Mouse (Mus musculus) right cerebral cortex, postnatal 36 days (tissue): Measurements from ENCODE around the gene Clmp.

Source experiments
- DNase-seq, 2 experiments: peaks; one replicate each; pipeline ENCODE4 v3.0.0; 2022; ENCODE audit warnings: low spot score in 2 of 2, mixed read lengths in 1 of 2

Clmp gene

DNA sequence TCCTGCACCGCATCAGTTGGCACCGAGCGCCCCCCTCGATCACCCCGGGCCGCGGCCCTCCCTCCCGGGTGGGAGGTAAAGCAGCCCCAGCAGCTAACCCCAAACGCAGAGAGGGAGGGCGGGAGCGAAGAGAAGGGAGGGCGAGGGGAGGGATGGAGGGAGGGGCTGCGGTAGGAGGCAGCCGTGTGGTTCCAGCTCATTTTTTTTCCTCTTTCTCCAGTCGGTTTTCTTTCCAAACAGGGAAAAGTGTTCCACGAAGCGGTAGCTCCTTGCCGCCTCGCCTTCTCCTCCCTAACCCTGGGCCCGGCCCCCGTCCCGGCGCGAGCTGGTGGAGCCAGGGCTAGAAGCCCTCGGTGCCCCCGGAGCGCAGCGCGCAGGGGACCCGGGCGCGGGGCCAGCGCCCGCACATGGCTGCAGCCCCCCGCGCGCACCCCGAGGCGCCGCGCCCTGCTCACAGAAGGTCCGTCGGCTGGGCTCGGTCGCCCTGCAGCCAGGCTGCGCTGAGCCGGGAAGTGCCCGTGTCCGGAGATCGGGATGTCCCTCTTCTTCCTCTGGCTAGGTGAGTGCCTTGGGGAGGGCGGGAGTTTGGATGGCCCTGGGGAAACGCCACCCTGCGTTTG is at the start of gene Clmp:
Clmp (plus strand) TSS at position 162 of the 620 bp plus-strand sequence.
- no peak for DNase-seq

DNA sequence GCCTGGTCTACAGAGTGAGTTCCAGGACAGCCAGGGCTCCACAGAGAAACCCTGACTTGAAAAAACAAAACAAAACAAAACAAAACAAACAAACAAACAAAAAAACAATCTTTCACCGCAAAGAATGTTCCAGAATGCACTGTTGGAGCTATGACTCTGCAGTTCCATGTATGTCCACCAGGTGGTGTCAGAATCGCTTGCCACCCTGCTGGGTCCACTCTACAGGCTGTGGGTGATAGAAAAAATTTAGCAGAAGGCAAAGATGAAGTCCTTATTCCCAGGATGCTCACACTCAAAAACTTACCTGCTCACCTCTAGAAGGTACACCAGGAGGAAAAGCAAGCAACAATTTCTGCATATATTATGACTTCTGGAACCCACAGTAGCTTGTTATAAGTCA is 49.7 kb upstream of the Clmp start:
- DNase-seq: no peak

DNA sequence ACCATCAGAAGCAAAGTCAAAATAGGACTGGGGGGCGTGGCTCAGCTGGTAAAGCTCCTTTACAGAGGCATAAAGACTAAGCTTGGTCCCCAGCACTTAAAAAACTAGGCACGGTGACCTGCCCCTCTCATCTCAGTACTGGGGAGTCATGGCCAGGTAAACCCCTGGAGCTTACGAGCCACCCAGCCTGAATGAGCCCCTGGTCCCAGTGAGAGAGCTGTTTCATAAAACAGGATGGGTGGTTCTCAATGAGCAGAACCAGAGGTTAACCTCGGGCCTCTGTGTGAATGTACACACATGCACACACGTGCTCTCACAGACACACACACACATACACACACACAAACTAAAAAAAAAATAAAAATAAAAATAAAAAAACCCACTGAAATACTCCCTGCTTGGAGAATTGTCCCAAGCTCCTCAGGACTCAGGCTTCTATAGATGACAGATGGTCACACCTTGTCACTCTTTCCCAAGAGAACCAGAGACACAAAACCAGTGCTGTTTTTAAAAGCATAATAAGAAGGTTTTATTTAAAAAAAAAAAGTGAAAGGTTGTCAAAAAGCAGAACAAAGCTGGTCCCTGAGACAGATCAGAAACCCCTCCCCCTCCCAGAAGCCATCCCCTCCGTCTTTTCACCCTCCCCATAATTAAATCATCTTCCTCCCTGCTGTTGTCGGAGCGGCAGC is 47.9 kb upstream of the Clmp start:
- DNase-seq: no peak

DNA sequence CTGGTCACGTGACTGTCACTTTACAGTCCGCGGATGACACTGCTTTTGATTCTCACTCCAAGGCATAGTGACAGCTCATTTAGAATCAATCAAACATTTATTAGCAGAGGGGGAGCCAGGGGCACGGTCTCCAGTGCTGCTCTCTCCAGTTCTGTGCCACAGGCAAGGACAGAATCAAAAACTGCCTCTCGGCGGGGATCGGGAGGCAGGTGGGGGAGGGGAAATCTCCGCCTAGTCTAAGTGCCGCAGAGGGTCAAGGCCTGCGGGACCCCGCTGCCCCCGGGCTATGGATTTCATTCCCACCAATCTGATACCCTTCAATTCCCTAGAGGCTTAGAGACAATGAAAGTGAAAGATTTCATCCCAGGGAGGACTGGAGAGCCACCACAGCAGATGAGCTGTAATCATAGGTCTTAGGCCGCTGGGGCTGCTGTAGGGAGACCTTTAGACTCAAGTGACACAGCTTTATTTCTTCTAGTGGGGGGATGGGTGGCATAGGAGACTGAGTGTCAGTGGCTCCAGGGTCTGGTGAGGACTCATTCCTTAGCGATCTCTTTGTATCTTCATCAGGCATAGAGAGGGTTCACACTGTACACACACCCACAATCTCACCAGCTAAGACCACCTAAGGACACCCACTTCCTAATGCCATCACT is 47.2 kb upstream of the Clmp start:
- DNase-seq: no peak

DNA sequence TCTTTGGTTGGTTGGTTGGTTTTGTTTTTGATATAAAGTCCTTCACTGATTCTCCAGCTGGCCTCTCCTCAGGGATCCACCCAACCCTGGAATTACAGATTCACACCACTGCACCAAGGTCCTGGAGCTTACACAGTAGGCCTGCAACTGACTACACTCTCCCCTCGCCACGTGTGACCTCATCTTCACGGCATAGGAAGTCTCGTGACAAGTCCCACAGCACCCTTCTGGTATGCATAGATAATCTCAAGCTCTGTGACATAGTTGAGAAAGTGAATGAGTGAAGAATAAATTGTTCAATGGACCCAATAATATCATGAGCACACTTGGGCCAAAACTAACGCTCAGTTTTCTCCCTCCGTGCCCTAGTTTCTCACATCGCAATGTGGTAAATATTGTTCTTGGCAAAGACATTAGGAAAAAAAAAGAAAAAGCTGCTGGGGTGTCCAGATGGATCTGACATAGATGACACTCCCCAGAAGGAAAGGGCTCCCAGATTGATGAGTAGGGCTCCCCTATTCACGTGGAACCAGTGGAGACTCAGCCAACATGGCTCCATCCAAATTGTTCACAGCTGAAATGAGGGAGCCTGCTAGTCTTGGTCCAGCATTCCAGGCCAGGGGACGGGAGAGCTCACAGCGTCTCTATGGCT is 46.1 kb upstream of the Clmp start:
- DNase-seq: no peak

DNA sequence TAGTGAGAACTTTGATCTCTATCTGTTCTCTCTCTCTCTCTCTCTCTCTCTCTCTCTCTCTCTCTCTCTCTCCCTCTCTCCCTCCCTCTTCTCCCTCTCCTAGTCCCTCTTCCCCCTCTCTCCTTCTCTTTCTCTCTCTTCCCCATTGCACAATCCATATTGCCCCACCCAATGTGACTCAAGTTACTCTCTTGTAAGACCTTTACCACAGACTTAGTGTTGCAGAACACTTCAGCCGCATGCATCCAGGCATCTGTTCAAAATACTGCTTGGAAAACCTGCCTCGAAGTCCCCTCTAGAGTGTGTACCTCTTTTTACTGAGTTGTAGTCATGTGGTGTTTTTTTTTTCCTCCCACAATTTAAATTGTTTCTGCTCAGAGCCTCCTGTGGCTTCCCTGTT is 44.4 kb upstream of the Clmp start:
- no peak for DNase-seq

DNA sequence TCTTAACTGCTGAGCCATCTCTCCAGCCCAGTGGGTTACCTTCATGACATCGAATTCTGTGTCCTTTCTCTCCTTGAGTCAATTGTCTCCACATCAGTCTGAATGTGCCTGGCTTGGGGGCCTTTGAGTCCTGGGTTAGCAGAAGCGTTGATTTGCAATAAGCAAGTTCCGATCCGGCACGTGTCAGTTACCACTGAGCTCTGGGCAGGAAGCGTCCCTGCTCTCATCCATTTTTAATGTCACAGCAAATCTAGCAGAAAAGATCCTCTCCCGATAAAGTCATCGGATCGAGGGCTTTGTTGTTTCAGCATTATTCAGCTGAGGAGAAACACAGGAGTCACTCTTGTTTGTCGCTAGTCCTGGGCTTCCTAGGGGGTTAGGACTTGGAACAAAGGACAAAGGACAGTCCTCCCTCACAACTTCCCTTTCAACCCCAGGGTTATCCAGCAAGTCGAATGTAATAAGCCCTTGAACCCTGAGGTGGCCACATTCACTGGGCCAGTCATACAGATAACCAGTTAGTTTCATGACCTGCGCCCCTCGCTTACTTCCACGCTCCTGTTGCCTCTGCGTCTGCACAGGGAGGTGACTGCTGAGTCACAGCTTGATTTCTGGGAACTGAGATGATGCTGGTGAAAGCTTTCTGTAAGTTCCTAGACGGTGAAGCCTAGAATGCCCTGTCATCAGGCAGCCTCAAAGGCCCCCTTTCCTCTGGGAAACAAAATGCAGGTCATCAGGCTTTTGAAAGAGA is 43.1 kb upstream of the Clmp start:
- DNase-seq: no peak

DNA sequence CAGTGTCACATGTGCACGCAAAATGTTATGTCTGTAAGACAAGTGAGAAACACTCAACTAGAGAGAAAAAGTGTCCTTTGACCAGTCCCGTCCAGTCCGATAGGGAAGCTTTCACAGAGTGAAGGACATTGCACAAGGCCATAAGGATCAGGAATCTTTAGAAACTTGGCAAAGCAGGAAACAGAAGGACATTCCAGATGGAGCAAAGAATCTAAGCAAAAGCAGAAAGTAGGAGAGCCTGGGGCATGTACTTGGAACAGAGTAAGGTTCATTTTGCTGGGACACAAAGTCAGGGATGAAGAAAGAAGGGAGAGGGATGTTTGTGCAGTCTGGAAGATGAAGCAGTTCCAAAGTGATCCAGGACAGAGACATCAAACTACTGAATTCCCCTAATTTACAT is 36.3 kb upstream of the Clmp start:
- DNase-seq: no peak

DNA sequence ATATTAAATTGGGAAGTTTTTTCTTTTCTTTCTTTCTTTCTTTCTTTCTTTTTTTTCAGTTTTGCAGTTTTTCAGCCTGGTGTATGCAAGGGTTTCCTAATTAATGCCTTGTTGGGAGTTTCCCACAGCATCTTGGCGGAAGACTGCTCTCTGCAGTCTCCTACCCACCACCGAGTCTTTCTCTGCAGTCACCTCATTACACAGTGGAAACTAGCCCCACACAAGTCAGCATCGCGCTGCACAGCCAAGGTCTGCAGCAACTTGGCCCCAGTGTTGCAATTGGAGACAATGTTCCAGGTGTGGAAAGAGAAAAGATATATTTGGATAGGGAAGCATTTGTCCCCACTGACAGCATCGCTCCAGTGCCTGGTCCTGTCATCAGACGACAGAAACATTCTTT is 35.8 kb upstream of the Clmp start:
- no peak for DNase-seq

DNA sequence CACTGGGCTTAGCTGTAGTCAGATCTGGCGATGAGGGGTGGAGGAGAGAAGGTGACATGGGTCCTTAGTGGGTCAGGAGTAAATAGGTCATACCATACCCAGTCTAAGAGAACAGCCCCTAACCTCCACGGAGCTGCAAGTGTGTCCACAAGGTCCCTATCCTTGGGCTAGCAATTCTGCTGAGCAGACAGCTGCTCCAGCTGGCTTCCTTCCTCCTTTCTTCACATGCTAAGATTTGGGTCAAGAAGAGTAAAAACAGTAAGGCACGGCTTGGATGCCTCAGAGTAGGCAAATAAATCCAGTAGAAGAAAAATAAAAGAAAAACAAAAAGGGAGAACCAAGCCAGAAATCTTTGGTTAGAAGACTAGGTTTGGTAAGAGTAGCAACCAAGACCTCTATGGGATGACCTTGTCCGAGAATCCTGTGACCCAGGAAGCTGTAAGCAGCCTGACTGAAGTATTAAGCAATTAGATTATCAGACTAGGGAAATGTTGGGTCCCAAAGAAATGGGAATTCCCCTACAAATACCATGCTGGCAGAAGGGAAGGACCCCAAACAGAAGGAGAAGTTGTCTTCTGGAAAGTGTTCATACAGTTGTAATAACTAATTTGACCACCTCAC is 34.4 kb upstream of the Clmp start:
- no peak for DNase-seq

DNA sequence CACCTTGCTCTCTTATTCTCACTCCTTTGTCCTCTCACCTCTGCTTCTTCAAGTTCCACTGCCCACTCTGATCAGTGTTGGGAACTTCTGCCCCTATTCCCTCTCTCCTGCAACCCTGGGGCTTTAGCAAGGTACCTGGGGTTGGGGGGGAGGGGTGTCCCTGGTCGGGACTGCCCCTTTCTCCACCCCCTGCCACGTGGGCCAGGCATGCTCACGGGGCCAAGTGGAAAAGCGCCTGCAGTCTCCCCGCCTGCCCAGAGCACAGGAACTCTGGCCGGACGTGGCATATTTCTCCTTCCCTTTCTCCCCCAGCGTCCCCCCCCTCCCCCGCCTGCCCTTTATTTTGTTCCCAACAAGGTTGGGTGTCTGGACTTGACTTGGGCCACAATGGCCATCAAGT is 33.0 kb upstream of the Clmp start:
- no peak for DNase-seq

DNA sequence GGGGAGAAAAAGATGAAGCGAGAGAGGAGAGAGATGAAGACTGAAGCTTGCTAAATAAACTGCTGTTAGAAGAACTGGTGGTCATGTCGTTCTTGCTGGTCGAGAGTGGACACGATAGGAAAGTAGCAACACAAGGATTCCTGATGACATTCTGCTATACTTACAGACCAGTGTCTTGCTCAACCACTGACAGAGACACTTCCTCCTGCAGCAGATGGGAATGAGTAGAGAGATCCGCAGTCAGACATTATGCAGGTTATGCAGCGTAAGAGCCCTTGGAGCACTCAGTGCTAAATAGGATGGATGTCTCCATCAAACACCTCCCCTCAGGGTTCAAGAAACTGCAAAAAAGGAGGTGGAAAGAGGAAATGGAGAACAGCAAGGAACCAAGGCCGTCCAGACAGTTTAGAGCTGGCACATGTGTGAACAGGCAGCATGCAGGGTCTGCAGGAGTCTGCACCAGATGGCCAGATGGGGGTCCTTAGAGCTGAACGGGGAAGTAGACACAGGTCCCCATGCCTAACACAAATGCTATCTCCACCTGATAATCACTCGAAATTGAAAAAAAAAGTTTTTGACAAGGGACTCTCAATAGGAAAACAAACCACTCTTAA is 19.5 kb upstream of the Clmp start:
- DNase-seq: no peak

DNA sequence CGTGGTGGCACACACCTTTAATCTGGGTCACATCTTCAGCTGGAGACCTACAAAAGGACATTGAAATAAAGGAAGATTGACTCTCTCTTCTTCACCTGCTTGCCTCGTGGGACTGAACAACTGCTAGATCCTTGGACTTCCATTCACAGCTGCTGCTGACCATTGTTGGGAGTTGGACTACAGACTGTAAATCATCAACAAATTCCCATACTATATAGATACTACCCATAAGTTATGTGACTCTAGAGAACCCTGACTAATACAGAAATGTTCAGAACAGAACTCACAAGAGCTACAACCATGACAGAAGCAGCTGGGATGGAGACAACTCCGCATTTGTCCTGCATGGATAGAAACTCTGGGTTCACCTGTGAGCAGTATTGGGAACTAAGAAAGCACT is 15.4 kb upstream of the Clmp start, which contains the start of gene Gm21915:
Gm21915 (plus strand) TSS at position 301 of the 400 bp plus-strand sequence.
- DNase-seq: no peak

DNA sequence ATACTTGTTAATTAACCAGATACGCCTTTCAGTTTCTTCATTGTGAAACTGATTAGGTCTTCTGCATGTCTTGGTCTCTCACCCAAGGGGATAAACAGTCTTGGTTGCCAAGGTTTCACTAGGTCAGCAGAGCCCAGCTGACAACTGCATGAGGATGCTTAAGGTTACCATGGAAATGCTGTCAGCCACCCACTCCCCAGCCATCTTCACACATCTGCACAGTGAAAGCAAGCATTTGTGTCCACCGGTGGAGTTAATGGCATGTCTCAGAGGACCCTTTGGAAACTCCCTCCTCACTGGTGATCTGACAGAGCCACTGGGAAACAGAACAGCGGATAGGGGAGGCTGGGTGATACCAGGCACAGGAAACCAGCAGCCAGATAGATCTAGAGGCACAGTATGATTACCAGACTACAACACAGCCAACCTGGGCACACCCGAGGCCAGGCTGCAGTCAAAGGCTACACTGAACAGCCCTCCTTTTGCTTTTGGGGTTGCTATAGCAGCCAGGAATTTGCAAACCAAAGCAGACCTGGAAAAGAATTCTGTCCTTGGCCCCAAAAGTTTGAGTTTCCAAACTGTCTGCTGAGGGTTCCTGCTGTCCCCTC is 14.3 kb upstream of the Clmp start:
- no peak for DNase-seq

DNA sequence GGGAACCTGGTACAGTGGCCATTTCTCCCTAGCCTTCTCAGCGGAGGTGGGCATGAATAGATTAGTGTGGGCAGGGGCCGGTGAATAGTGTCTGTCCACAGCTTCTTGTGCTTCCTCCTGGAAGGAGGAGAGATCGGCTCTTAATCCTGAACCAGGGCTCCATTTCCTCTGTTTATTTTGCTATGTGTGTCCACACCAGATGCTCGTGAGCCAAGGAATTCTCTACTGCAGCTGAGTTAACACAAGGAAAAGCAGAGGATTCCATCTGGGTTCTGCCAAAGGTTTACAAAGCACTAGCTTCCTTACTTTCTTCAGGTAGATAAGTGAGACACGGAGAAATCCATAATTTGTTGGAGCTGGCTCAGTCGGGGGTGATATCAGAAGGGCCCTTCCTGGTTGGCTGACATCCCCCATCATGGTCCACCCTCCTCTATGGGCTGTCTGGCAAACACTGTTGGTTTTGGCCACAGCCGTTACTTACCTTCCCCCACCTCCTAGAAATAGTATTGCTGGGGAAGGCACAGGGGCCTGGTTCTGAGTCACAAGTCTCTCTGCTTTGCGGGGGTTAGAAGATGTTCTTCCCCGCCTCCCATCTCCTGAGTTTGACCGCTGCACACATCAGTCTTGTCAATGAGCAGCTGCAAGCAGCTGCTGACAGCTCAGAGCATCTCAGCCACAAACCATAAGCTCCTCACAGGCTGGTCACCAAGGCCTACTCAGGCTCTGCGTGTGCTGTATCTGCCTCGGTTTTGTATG is 10.4 kb upstream of the Clmp start:
- no peak for DNase-seq

DNA sequence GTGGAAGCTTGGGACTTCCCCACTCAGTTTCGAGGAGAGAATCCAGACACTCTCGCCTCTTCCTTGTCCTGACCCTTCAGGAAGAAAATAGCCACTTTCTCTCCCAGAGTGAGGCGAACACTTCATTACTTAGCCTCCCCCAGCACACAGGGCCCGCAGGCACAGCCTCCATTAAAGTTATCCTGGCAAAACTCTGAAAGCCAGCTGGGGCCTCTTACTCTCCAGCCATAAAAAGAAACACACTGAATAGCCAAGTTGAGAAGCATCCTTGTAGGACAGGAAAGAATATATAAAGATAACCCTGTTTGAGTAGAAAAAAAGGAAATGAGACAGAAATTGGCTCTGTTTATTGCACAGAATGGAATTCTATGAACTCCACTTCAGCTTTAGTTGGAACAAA is 7.1 kb upstream of the Clmp start:
- no peak for DNase-seq

DNA sequence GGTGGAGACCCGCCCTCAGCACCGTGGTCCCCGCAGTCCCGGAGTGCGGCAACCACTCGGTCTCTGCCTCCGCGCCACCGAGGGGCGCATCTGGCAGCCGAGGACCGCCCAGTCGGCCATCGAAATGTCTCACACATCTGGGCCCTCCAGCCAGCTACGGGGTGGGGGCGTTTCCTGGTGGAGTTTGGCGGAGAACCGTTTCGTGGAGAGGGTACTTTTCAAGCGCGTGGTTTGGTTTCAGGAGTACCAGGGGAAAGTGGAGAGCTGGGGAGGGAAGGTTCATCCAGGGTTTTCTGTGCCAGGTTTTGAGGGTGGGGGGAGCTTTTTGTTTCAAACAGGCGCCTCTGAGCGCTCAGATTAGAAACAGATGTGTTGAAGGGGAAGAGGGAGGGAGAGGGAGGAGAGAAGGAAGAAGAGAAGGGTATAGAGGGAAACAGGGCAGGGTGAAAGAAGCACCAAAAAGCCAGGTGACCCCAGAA is 698 bp downstream of the Clmp start:
- DNase-seq: no peak

DNA sequence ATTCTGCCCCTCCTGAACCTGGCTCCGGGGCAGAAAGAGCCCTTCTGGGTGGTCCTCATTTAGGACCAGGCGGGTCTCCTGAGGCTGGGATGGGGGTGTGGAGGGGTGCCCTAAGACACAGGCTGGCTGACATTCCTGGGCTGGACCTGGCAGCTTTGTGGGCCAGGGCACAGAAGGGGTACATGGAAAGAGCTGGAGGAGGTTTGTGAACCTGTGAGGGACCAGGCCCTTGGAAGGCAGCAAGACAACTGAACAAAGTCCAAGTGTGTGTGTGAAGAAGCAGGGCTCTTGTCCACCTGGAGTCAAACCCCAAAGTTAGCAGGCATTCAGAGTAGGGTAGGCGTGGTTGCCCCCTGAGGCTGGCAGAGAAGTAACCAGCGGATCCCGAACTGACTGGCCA is 1.3 kb downstream of the Clmp start:
- DNase-seq: no peak

DNA sequence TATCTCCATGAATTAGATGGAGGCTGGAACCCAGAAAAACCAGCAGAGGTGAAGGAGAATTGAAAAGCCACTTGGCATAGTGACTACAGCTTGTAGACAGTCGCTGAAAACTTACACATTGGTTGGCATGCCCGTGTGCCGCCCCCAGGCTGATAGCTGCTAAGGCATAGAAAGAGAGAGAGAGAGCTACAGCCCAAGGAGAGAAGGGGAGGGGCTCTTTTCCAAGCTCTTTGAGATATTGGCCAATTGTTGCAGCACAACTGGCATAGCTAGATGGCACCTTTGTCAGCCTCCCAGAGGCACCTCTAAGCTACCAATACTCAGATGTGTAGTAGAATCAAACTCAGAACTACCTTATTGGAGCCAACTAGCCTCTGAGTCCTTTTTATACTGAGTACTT is 1.8 kb downstream of the Clmp start:
- DNase-seq: no peak

DNA sequence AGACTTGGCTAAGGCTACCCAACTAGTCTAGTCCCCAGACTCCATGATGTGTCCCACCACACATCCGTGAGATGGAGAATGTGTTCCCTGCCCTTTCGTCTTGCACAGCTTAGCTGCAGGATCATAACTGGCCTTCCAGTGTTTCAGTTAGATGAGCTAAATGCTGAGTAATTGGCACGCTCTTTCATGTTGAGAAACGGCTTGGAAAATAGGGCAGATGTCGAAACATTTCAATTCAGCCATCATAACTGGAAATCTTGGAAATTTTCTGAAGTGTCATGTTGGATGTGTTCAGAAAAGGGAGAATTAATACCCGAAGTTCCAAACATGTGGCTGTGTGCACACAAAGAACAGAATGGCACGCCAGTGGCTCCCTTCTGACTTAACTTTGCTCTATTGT is 4.7 kb downstream of the Clmp start:
- DNase-seq: no peak
